In the genomic region with DNA sequence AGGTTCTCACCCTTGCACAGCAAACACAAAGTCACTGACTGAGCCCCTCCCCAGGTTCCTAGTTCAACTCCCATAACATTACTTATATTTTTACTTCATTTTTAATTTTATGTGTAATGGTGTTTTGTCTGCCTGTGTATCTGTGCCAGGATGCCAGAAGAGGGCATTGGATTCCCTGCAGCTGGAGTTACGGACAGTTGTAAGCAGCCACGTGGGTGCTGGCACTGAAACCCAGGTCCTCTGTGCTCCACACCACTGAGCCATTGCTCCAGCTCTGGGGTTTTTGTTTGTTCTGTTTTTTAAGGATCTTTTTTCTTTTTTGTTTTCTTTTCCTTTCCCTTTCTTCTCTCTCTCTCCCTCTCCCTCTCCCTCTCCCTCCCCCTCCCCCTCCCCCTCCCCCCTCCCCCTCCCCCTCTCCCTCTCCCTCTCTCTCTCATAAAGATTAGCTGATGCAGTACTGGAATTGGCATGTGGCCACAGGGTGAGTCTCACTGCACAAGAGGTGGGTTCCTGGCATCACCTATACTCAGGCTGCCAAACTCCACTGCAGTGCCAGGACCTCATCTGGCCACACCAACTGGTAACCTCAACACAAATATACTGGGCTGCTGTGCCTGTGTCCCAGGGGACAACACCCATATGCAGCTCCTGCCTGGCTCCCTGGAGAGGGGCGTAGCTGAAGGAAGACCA, we compare ENCODE assay signal across 19 mouse cellular contexts. TPM values are rescaled to one million over a fixed set of nuclear protein-coding genes. Genes with fewer than 3 reads are reported as not detected.
"Had no signal": no experiment of that assay in that cellular context is flagged by ENCODE, and none has a peak within 500 bp of the region (broad histone marks: within the 10 kb centered on the region; RNA-seq: fewer than 3 reads in every experiment).

No protein-coding gene starts in this region.

- DNase-seq: retina, postnatal 1 day; right cerebral cortex, adult 18-20 months; right cerebral cortex, postnatal 14 days; right cerebral cortex, postnatal 25 days; right cerebral cortex, postnatal 4 days; spleen, adult 18-20 months; thymus, adult 18-20 months; thymus, adult 2 months; thymus, postnatal 14 days; thymus, postnatal 25 days; thymus, postnatal 36 days; thymus, postnatal 4 days had no signal

- H3K4me2 ChIP-seq: neural tube, embryonic 13.5 days; neural tube, embryonic 15.5 days; stomach, embryonic 15.5 days had no signal

- H3K9me3 ChIP-seq: neural tube, embryonic 13.5 days; neural tube, embryonic 15.5 days; stomach, embryonic 15.5 days had no signal

- H3K9ac ChIP-seq: neural tube, embryonic 13.5 days; neural tube, embryonic 15.5 days; stomach, embryonic 15.5 days had no signal

- H3K4me3 ChIP-seq: neural tube, embryonic 13.5 days; neural tube, embryonic 15.5 days; stomach, embryonic 15.5 days had no signal

- H3K36me3 ChIP-seq: neural tube, embryonic 13.5 days; neural tube, embryonic 15.5 days; stomach, embryonic 15.5 days had no signal

- H3K27ac ChIP-seq: neural tube, embryonic 13.5 days; neural tube, embryonic 15.5 days; stomach, embryonic 15.5 days; stomach, postnatal 0 days had no signal

- H3K4me1 ChIP-seq: neural tube, embryonic 13.5 days; neural tube, embryonic 15.5 days; stomach, embryonic 15.5 days had no signal

RNA-seq across cellular contexts. Expression of a gene that starts 6.1 kb away (rescaled TPM):
- total RNA-seq: neutrophil, adult 5-6 weeks had no signal
- polyA plus RNA-seq: small intestine, adult 2 months; spleen, adult 2 months had no signal

RNA-seq across cellular contexts. Expression of a gene that starts 7.1 kb away (rescaled TPM):
- total RNA-seq: neutrophil, adult 5-6 weeks had no signal

RNA-seq across cellular contexts. Expression of a gene that starts 33.0 kb away (rescaled TPM):
- total RNA-seq: neutrophil, adult 5-6 weeks had no signal
